Mouse (Mus musculus): Measurements from ENCODE around the gene Sult6b2.

GRCm38 (mm10) chr6:142792241-142792968, 11.9 kb downstream of the Sult6b2 start:
- no peak for TF ChIP-seq POLR2A (IDR thresholded peaks at IDR 0.05; ENCODE audit: insufficient read depth, low read length)
- no peak for TF ChIP-seq CTCF (IDR thresholded peaks at IDR 0.05; ENCODE audit: low read depth, low read length)
